Mouse (Mus musculus) heart, adult 2 months (tissue): ENCODE results near the gene Anln.
"Not testable (repeated sequence)": the region's sequence is repeated elsewhere in the genome, so short reads cannot be mapped to it uniquely, and the experiment has no call there.

Experiments used
- EP300 ChIP-seq: fragments of 200-500 bp; IDR thresholded peaks from 2 replicates; pipeline ENCODE4 v1.6.1; 2011; ENCODE audit warnings: low read depth, low read length, control low read depth; ENCODE audit not compliant: insufficient read depth
- POLR2A ChIP-seq: fragments of 200-500 bp; IDR thresholded peaks from 2 replicates; pipeline ENCODE4 v1.6.1; 2011; ENCODE audit warnings: mild to moderate bottlenecking, low read depth, low read length, control low read depth; ENCODE audit not compliant: insufficient read depth

DNA sequence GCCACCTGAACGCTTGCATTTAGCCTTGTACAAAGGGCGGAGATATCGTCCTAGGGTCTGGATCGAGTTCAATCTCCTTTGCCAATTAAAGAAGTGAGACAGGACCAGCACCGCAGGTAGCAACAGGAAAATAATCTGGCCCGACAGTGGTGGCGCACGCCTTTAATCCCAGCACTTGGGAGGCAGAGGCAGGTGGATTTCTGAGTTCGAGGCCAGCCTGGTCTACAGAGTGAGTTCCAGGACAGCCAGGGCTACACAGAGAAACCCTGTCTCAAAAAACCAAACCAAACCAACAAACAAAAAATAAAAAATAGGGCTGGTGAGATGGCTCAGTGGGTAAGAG is 81.1 kb downstream of the Anln start:
- not testable (repeated sequence) for TF ChIP-seq POLR2A, EP300
